Mouse (Mus musculus) cerebellum, adult 2 months (tissue): Measurements from ENCODE around the gene Rsad1. TPM values are rescaled to one million over a fixed set of nuclear protein-coding genes. Genes with fewer than 3 reads are reported as not detected.

Source experiments
- DNase-seq, 2 experiments: peaks; one replicate each; pipeline ENCODE4 v3.0.0; 2021
- H3K27ac ChIP-seq: fragments of 200-500 bp; 2 replicates; pipeline ENCODE4 v1.5.1; 2012; ENCODE audit warnings: low read length, control low read depth, inconsistent platforms; ENCODE audit not compliant: insufficient read depth
- H3K27me3 ChIP-seq: fragments of 200-500 bp; 2 replicates; pipeline ENCODE4 v1.6.1; 2012; ENCODE audit warnings: inconsistent platforms, mild to moderate bottlenecking, low read length, moderate library complexity; ENCODE audit not compliant: control insufficient read depth, insufficient read depth
- H3K4me1 ChIP-seq: fragments of 200-500 bp; 2 replicates; pipeline ENCODE4 v1.6.1; 2011; ENCODE audit warnings: low read length; ENCODE audit not compliant: control insufficient read depth, insufficient read depth
- H3K4me3 ChIP-seq: fragments of 200-500 bp; replicated peaks from 2 replicates; pipeline ENCODE3; 2011; ENCODE audit warnings: mild to moderate bottlenecking, low read depth, low read length, control low read depth; ENCODE audit not compliant: insufficient read depth
- CTCF ChIP-seq: fragments of 200-500 bp; IDR thresholded peaks from 2 replicates; pipeline ENCODE4 v1.5.1; 2011; ENCODE audit warnings: low read depth, mild to moderate bottlenecking, control low read depth, low read length, moderate library complexity, borderline replicate concordance; ENCODE audit not compliant: insufficient read depth
- POLR2A ChIP-seq: fragments of 200-500 bp; IDR thresholded peaks from 2 replicates; pipeline ENCODE4 v1.6.1; 2011; ENCODE audit warnings: low read length, control low read depth, borderline replicate concordance; ENCODE audit not compliant: insufficient read depth
- WGBS: fragments of 180-500 bp; shearing (Covaris S2); methylation state at CpG from one replicate; pipeline ENCODE4 v1.1.7; 2018; 5-methylcytosine and 5-hydroxymethylcytosine counted together
- polyA plus RNA-seq: library from polyadenylated mRNA; depleted of rRNA; stranded (reverse); fragments of >200 nt; gene quantifications from 2 replicates; pipeline ENCODE4 v1.2.3, GENCODE M21; 2012

Rsad1 gene
- polyA plus RNA-seq, 1 experiment, result 20.8 TPM

- H3K4me1 ChIP-seq, result no peaks in the 10 kb centered on the region
- no peaks in the 10 kb centered on the region for H3K27me3 ChIP-seq
- no peak for DNase-seq
- 79% methylated on average over 8 of the region's 8 CpGs for WGBS
- TF ChIP-seq POLR2A (no peak), CTCF (no peak)
- no peak overlapping the region for H3K27ac ChIP-seq
- no peak overlapping the region for H3K4me3 ChIP-seq
Measured at GRCm38 (mm10) chr11:94533171-94533570, 15.9 kb downstream of the Rsad1 start.

- DNase-seq, result no peak
- WGBS, result 60% methylated on average over 3 of the region's 3 CpGs
- H3K27ac ChIP-seq, result no peak overlapping the region
Measured at GRCm38 (mm10) chr11:94528879-94529278, 20.2 kb downstream of the Rsad1 start.

GRCm38 (mm10) chr11:94526171-94526879 is 22.7 kb downstream of the Rsad1 start:
- H3K27me3 ChIP-seq, result no peaks in the 10 kb centered on the region
- H3K27ac ChIP-seq, result no peak overlapping the region
- TF ChIP-seq POLR2A (no peak), CTCF (no peak)
- no peak for DNase-seq
- no peak overlapping the region for H3K4me3 ChIP-seq
- 0 out of 2 replicates have a peak, but pooled peaks cover 3% of the 10 kb centered on the region for H3K4me1 ChIP-seq
- 44% methylated on average over 9 of the region's 9 CpGs for WGBS

More at GRCm38 (mm10) chr11:94528879-94529278, 20.2 kb downstream of the Rsad1 start:
- Histone ChIP-seq H3K4me1 (no peaks in the 10 kb centered on the region), H3K4me3 (no peak overlapping the region), H3K27me3 (no peaks in the 10 kb centered on the region)
- TF ChIP-seq POLR2A (no peak), CTCF (no peak)

- DNase-seq, result peak; percentile 79 to 87
- H3K4me3 ChIP-seq, result peak within 1 kb of the TSS; percentile 80
- TF ChIP-seq POLR2A, result peak; percentile 20; the same call in 1 of the 2 replicates
- peak; percentile 5; the same call in 1 of the 2 replicates for TF ChIP-seq CTCF
- H3K4me1 ChIP-seq, result 0 out of 2 replicates have a peak, but pooled peaks cover 3% of the 10 kb centered on the region
- H3K27ac ChIP-seq, result no peak within 1 kb of the TSS
- H3K27me3 ChIP-seq, result no peaks in the 10 kb centered on the region
- WGBS, result 2% methylated on average over 42 of the region's 42 CpGs
Measured at GRCm38 (mm10) chr11:94521219-94521843, 27.7 kb downstream of the Rsad1 start, which contains the start of gene Mycbpap. Gene Mycbpap, minus strand, starts transcription at chr11:94521742.

- 30% methylated on average over 9 of the region's 9 CpGs for WGBS
- no peak overlapping the region for H3K4me3 ChIP-seq
- H3K27ac ChIP-seq, result no peak overlapping the region
- no peaks in the 10 kb centered on the region for H3K27me3 ChIP-seq
- TF ChIP-seq POLR2A, result no peak
- no peak for TF ChIP-seq CTCF
- DNase-seq, result no peak
- no peaks in the 10 kb centered on the region for H3K4me1 ChIP-seq
Measured at GRCm38 (mm10) chr11:94513452-94513851, 35.6 kb downstream of the Rsad1 start.

- Histone ChIP-seq H3K27me3 (no peaks in the 10 kb centered on the region), H3K27ac (no peak overlapping the region), H3K4me3 (no peak overlapping the region), H3K4me1 (no peaks in the 10 kb centered on the region)
- no peak for TF ChIP-seq CTCF
- no peak for TF ChIP-seq POLR2A
- WGBS, result 93% methylated on average over 10 of the region's 10 CpGs
- no peak for DNase-seq
Measured at GRCm38 (mm10) chr11:94508976-94509375, 40.1 kb downstream of the Rsad1 start.

- no peak for TF ChIP-seq CTCF
- TF ChIP-seq POLR2A, result no peak
- Histone ChIP-seq H3K27ac (no peak overlapping the region), H3K27me3 (no peaks in the 10 kb centered on the region), H3K4me3 (no peak overlapping the region), H3K4me1 (peaks cover 9% of the 10 kb centered on the region)
- WGBS, result 93% methylated on average over 8 of the region's 8 CpGs
- DNase-seq, result no peak
Measured at GRCm38 (mm10) chr11:94501482-94501881, 47.6 kb downstream of the Rsad1 start.
